Mouse (Mus musculus): ENCODE measurements at regions not wholly inside any gene's neighbourhood (a gene's known extent, or its start where the extent isn't known, plus 50 kb on each side); places are given as distances from the start of the nearest gene placed in this dataset.

DNA sequence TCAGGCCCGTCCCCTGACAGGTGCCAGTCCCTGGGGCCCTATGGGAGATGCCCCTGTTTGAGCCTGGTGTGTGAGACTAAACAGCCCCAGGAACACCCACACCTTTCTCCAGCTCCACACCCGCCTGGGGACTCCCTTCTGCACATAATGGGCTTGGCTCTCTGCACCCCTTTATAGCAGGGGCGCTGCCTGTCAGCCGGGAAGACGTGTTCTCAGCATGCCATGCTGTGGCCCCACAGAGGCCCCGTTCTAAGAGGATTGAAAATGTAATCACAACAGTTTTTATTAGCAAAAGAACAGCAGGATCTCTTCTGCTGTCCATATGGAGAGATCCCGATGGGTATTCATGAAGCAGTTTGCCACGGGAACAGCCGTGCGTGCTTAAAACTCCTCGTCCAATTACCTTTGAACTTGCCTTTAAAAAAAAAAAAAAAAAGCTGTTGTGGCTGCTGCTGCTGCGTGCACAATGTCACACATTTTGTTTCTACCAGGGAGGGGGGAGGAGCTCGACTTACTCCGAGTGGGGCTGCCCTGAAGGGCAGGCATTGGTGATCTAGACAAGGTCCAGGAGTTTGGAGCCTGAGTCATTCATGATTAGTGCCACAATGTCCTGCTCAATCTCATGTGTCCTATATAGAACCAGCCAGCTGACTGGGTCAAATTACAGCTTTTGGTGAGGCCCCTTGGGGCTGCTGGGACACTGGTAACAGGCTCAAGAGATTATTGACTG is 119.7 kb downstream of the Rps24 start:
- H3K9ac ChIP-seq: no peak overlapping the region
- no peaks in the 10 kb centered on the region for H3K36me3 ChIP-seq (replicated peaks)
- 8% methylated on average over 14 of the region's 14 CpGs for whole genome bisulfite sequencing
- peak overlapping the region; percentile 7; the same call in 1 of the 2 replicates for H3K27ac ChIP-seq
- H3K4me3 ChIP-seq: no peak overlapping the region
- no peak overlapping the region for H3K4me2 ChIP-seq
- no peaks in the 10 kb centered on the region for H3K27me3 ChIP-seq (replicated peaks)
- H3K4me1 ChIP-seq: peaks cover 17% of the 10 kb centered on the region
- no peaks in the 10 kb centered on the region for H3K9me3 ChIP-seq
- ATAC-seq (replicated peaks): peak; percentile 56; the same call in 1 of the 2 replicates

DNA sequence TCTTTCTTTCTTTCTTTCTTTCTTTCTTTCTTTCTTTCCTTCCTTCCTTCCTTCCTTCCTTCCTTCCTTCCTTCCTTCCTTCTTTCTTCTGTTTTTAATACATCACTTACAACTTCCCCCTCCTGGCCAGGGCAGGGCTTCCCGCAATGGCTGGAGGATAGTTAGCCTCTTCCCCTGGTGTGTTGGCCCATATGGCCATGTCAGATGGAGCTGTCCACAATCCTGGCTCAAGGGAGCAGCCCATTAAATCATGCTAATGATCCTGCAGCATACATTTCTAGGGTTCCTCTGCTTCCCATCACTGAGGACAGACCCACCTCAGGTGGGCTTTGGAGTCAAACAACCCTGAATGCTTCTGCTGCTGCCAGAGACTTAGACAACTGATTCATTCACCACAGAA is 121.4 kb downstream of the Rps24 start:
- H3K4me3 ChIP-seq: no peak overlapping the region
- H3K9ac ChIP-seq: no peak overlapping the region
- H3K27me3 ChIP-seq (replicated peaks): no peaks in the 10 kb centered on the region
- no peak overlapping the region; the same call in 1 of the 2 replicates for H3K27ac ChIP-seq
- no peak overlapping the region for H3K4me2 ChIP-seq
- 70% methylated on average over 1 of the region's 1 CpGs for WGBS
- peaks cover 15% of the 10 kb centered on the region for H3K4me1 ChIP-seq
- no peak for ATAC-seq (replicated peaks)
- no peaks in the 10 kb centered on the region for H3K9me3 ChIP-seq
- H3K36me3 ChIP-seq (replicated peaks): no peaks in the 10 kb centered on the region

DNA sequence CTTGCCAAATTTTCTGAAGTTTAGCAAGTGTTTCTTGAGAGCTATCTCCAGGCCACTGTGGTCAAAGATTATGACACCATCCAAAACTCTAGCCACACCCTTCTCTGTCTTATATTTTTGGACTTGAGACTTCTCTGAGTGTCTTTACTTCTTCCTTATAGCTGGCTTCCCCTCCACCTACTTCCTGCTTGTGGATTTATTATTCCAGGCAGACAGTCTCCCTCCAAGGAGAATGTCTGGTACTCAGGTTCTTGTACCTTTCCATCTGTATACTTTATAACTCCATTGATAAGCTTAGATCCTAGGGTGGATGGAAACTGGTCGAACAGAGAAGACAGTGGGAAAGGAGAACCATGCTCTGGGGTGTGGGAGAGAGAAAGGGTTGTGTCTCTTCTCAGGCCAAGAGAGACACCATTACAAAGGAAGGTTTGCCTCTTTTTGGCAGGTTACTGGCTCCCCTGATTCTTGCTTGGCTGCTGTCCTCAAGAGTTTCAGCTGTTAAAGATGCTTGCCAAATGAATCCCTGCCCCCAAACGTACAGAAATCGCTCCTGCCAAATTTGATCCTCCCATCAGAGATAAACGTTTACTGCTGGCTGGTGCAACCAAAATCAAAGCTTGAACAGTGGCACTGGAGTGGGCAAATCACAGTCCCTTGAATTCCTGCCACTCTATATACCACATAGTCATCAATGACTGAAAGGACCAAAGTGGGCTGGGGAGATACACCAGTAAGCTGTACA is 125.5 kb downstream of the Rps24 start:
- H3K4me3 ChIP-seq: no peak overlapping the region
- peak overlapping the region; percentile 31 for H3K27ac ChIP-seq
- no peaks in the 10 kb centered on the region for H3K27me3 ChIP-seq (replicated peaks)
- no peak for ATAC-seq (replicated peaks)
- H3K36me3 ChIP-seq (replicated peaks): no peaks in the 10 kb centered on the region
- no peak overlapping the region for H3K9ac ChIP-seq
- H3K4me1 ChIP-seq: peaks cover 28% of the 10 kb centered on the region
- 72% methylated on average over 4 of the region's 4 CpGs for WGBS
- H3K4me2 ChIP-seq: no peak overlapping the region
- H3K9me3 ChIP-seq: no peaks in the 10 kb centered on the region

DNA sequence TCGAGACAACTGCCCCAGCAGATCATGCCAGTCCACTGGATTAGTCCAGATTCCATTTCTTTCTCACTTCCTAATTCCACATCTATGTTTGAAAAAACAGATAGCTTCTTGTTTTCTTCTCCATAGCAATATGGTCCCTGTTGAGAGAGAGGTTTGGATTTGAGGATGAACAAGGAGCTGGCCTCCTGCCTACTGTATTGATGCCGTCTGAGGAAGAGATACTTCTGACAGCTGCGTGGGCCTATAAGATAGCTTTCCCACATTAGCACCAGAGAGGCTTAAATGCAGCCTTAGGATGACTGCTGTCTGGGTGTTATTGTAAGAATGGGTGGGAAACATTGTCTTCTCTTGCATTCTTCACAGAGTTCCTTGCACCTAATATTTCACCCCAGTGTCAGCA is 128.9 kb downstream of the Rps24 start:
- 44% methylated on average over 3 of the region's 3 CpGs for WGBS
- Histone ChIP-seq H3K4me2 (no peak overlapping the region), H3K4me3 (no peak overlapping the region), H3K4me1 (peaks cover 50% of the 10 kb centered on the region), H3K9me3 (no peaks in the 10 kb centered on the region), H3K36me3 (replicated peaks) (no peaks in the 10 kb centered on the region), H3K9ac (no peak overlapping the region), H3K27me3 (replicated peaks) (no peaks in the 10 kb centered on the region), H3K27ac (peak overlapping the region; percentile 95)
- no peak for ATAC-seq (replicated peaks)

- no peaks in the 10 kb centered on the region for H3K36me3 ChIP-seq (replicated peaks)
- peaks cover 50% of the 10 kb centered on the region for H3K4me1 ChIP-seq
- peak; percentile 6 for ATAC-seq (replicated peaks)
- no peak overlapping the region for H3K4me3 ChIP-seq
- no peaks in the 10 kb centered on the region for H3K27me3 ChIP-seq (replicated peaks)
- H3K4me2 ChIP-seq: peak overlapping the region; percentile 15; the same call in 1 of the 2 replicates
- no peaks in the 10 kb centered on the region for H3K9me3 ChIP-seq
- peak overlapping the region; percentile 95 for H3K27ac ChIP-seq
- 10% methylated on average over 10 of the region's 10 CpGs for WGBS
- H3K9ac ChIP-seq: peak overlapping the region; percentile 22; the same call in 1 of the 2 replicates
These were observed 129.6 kb downstream of the Rps24 start for GRCm38 (mm10) chr14:24616306-24617125.

DNA sequence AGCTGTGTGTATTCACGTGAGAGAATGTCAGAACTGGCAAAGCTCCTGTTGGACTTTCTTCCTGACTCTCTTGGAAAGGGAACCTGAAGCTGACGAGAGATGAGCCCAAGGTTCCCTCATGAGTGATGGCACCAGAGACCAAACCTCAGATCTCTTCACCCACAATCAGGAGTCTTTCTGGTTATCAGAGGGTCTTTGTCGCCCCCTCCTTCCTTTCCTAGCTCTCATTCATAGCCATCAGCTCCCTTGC is 130.1 kb downstream of the Rps24 start:
- 12% methylated on average over 3 of the region's 3 CpGs for WGBS
- H3K4me3 ChIP-seq: no peak overlapping the region

GRCm38 (mm10) chr14:24617393-24617861 is 130.5 kb downstream of the Rps24 start:
- Histone ChIP-seq H3K36me3 (replicated peaks) (no peaks in the 10 kb centered on the region), H3K27ac (peak overlapping the region; percentile 95), H3K9ac (peak overlapping the region; percentile 22; the same call in 1 of the 2 replicates), H3K4me2 (peak overlapping the region; percentile 16), H3K9me3 (no peaks in the 10 kb centered on the region), H3K27me3 (replicated peaks) (no peaks in the 10 kb centered on the region), H3K4me1 (peaks cover 50% of the 10 kb centered on the region), H3K4me3 (no peak overlapping the region)
- peak; percentile 87 for ATAC-seq (replicated peaks)
- 10% methylated on average over 10 of the region's 10 CpGs for WGBS

More for the DNA sequence above, 130.1 kb downstream of the Rps24 start:
- Histone ChIP-seq H3K4me1 (peaks cover 50% of the 10 kb centered on the region), H3K9me3 (no peaks in the 10 kb centered on the region), H3K9ac (peak overlapping the region; percentile 22; the same call in 1 of the 2 replicates), H3K27me3 (replicated peaks) (no peaks in the 10 kb centered on the region), H3K27ac (peak overlapping the region; percentile 95), H3K36me3 (replicated peaks) (no peaks in the 10 kb centered on the region), H3K4me2 (peak overlapping the region; percentile 15)
- ATAC-seq (replicated peaks): no peak; the same call in 1 of the 2 replicates

GRCm38 (mm10) chr14:24618226-24619038 is 131.5 kb downstream of the Rps24 start:
- 6% methylated on average over 16 of the region's 16 CpGs for WGBS
- H3K4me1 ChIP-seq: peaks cover 50% of the 10 kb centered on the region
- H3K27me3 ChIP-seq (replicated peaks): no peaks in the 10 kb centered on the region
- H3K4me3 ChIP-seq: no peak overlapping the region
- no peaks in the 10 kb centered on the region for H3K9me3 ChIP-seq
- H3K4me2 ChIP-seq: peak overlapping the region; percentile 16; the same call in 1 of the 2 replicates
- H3K9ac ChIP-seq: 0 out of 2 replicates have a peak overlapping the region, but pooled peaks have one; percentile 12
- H3K27ac ChIP-seq: peak overlapping the region; percentile 95
- ATAC-seq (replicated peaks): peak; percentile 83
- H3K36me3 ChIP-seq (replicated peaks): no peaks in the 10 kb centered on the region

GRCm38 (mm10) chr14:24631994-24632393 is 145.1 kb downstream of the Rps24 start:
- Histone ChIP-seq H3K36me3 (replicated peaks) (no peaks in the 10 kb centered on the region), H3K9ac (no peak overlapping the region), H3K4me2 (no peak overlapping the region), H3K9me3 (no peaks in the 10 kb centered on the region), H3K4me1 (no peaks in the 10 kb centered on the region), H3K4me3 (no peak overlapping the region), H3K27me3 (replicated peaks) (no peaks in the 10 kb centered on the region), H3K27ac (no peak overlapping the region)
- ATAC-seq (replicated peaks): no peak
- WGBS: 89% methylated on average over 1 of the region's 1 CpGs

GRCm38 (mm10) chr14:24641853-24642252 is 154.9 kb downstream of the Rps24 start:
- no peak overlapping the region for H3K4me2 ChIP-seq
- H3K27ac ChIP-seq: no peak overlapping the region
- WGBS: 67% methylated on average over 5 of the region's 5 CpGs
- no peaks in the 10 kb centered on the region for H3K27me3 ChIP-seq (replicated peaks)
- ATAC-seq (replicated peaks): no peak
- no peaks in the 10 kb centered on the region for H3K36me3 ChIP-seq (replicated peaks)
- no peaks in the 10 kb centered on the region for H3K9me3 ChIP-seq
- peaks cover 26% of the 10 kb centered on the region for H3K4me1 ChIP-seq
- no peak overlapping the region for H3K4me3 ChIP-seq
- H3K9ac ChIP-seq: no peak overlapping the region

GRCm38 (mm10) chr14:24644117-24644808 is 157.3 kb downstream of the Rps24 start:
- Histone ChIP-seq H3K27ac (peak overlapping the region; percentile 73), H3K9me3 (no peaks in the 10 kb centered on the region), H3K27me3 (replicated peaks) (no peaks in the 10 kb centered on the region), H3K4me3 (no peak overlapping the region), H3K36me3 (replicated peaks) (no peaks in the 10 kb centered on the region), H3K4me1 (peaks cover 28% of the 10 kb centered on the region), H3K9ac (no peak overlapping the region; the same call in 1 of the 2 replicates), H3K4me2 (no peak overlapping the region)
- 13% methylated on average over 6 of the region's 6 CpGs for WGBS
- peak; percentile 72 for ATAC-seq (replicated peaks)
